Mouse (Mus musculus) CH12.LX (cell line): ENCODE results near the gene Hexim2.

Experiments used
- CTCF ChIP-seq, 2 experiments: IDR thresholded peaks in 1 of 2; conservative IDR thresholded peaks in 1 of 2; 2 replicates each; pipeline ENCODE4 v1.5.1; 2011 to 2012; ENCODE audit warnings: low read depth in 2 of 2, low read length in 2 of 2, improper control_type of control experiment in 1 of 2, inconsistent platforms in 1 of 2, mild to moderate bottlenecking in 1 of 2, moderate library complexity in 1 of 2
- EP300 ChIP-seq: IDR thresholded peaks from 2 replicates; pipeline ENCODE4 v1.6.1; 2011; ENCODE audit warnings: low read length, improper control_type of control experiment
- KAT2A ChIP-seq: IDR thresholded peaks from 2 replicates; pipeline ENCODE4 v1.6.1; 2012; ENCODE audit warnings: low read length, improper control_type of control experiment, inconsistent platforms; ENCODE audit not compliant: insufficient replicate concordance
- NELFE ChIP-seq: IDR thresholded peaks from 2 replicates; pipeline ENCODE4 v1.6.1; 2011; ENCODE audit warnings: low read depth, low read length, improper control_type of control experiment
- POLR2A ChIP-seq: IDR thresholded peaks from 2 replicates; pipeline ENCODE4 v1.6.1; 2011; ENCODE audit warnings: low read depth, mild to moderate bottlenecking, improper control_type of control experiment, low read length
- UBTF ChIP-seq: IDR thresholded peaks from 2 replicates; pipeline ENCODE4 v1.6.1; 2012; ENCODE audit warnings: low read depth, mild to moderate bottlenecking, inconsistent platforms, low read length, improper control_type of control experiment, moderate library complexity

- TF ChIP-seq NELFE (no peak), CTCF (conservative IDR thresholded peaks at IDR 0.05 in 1 of 2, IDR thresholded peaks at IDR 0.05 in 1 of 2; ENCODE audit: low read depth in 2 of 2, low read length in 2 of 2) (peak in 1 of 2 experiments; percentile 87; a peak in 2 of 4 replicates), POLR2A (no peak), UBTF (0 out of 2 replicates have a peak, but pooled peaks have one; percentile 92), EP300 (no peak), KAT2A (no peak)
These were observed 15.2 kb upstream of the Hexim2 start for GRCm38 (mm10) chr11:103116959-103117590.
